Mouse (Mus musculus) retina, embryonic 14.5 days (tissue): ENCODE measurements around the gene Mapkapk3.

Experiments used
- DNase-seq: peaks from one replicate; pipeline ENCODE4 v3.0.0-alpha.2; 2015; ENCODE audit warnings: low spot score

The Mapkapk3 gene

DNA sequence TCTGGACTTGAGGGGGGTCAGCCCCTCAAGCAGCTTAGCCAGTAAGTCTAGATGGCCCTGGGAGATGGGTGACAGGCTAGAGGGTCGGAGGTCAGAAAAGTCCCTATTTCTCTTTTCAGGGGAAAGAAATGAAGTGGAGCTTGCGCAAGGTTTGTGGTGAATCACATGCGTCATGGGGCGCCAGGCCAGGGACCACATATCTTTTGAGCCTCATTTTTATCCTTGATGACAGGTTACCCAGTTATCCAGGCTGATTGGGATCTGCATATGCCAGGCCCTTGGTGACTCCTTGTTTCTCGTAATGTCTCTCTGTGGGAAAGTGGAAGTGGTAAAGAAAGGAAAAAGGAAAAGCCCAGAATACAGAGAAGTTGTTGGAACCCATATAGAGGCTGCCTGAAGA, 25.8 kb downstream of the Mapkapk3 start:
- DNase-seq, result no peak

DNA sequence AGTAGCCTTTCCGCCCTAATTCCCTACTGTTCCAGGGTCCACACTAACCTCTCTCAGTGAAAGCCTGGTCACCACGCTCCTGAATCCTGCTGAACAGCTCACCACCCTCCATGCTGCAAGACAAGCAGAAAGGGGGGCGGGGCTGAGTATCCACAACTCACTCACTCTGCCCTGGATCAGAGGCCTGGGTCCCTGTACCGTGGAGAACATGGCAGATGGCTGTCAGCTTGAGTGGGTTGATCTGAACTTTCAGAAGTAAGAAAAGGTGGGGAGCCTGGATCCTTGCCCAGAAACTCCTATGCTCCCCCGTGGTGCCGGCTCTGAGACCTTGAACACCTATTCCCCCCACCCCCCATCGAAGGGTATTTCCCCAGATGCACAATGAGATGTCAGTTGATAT, 27.3 kb downstream of the Mapkapk3 start:
- no peak for DNase-seq

DNA sequence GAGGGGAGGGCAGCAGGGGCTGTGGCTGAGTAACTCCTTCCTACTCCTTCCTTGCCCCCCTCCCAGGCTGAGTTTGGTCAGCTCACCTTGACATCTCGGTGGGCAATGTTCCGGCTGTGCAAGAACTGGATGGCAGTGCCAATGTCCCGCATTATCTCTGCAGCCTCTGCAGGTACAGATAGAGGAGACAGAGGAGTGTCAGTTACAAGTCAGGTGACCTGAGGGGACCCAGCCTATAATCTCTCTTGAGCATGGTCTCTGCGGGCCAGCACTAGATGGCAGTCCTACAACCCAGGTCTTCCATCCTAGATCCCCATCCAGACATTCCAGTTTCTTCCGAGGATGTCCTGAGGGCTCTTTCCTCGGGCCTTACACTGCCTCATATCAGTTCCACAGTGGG, 27.9 kb downstream of the Mapkapk3 start:
- DNase-seq, result no peak

DNA sequence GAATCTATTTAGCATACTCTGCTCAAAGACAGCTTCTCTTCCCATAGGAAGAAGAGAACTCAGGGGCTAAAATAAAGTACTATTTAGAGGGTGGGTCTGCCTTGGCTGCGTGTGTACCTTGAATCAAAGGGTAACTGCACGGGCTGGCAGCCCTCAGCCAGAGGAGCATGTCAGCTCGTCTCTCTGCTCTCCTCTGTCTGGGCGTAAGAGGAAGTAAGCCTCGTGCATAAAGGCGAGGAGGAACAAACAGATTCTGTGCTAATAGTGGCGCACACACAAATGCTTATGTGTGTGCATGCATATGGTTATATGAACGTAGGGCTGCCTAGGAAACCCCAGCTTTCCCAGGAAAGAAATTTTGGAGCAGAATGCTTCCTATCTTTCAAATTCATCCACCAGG, 28.8 kb downstream of the Mapkapk3 start:
- no peak for DNase-seq

DNA sequence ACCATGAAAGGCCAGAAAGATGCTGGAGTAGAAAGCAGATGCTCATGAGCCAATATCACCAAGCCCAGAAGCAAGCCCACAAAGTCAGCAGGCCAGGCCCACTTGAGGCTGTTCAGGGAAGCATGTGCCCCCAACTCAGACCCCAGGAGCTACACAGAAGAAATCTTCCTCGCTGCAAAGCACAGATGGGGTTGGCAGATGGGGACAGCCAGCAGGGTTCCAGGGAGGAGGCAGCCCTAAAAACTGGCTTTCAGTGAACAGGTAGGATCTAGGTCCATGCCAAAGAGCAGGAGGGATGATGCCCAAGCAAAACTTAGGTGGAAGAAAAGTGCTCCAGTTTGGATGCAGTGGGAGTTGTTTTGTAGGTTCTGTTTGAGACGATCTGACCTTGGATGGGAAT, 29.2 kb downstream of the Mapkapk3 start:
- DNase-seq, result no peak

DNA sequence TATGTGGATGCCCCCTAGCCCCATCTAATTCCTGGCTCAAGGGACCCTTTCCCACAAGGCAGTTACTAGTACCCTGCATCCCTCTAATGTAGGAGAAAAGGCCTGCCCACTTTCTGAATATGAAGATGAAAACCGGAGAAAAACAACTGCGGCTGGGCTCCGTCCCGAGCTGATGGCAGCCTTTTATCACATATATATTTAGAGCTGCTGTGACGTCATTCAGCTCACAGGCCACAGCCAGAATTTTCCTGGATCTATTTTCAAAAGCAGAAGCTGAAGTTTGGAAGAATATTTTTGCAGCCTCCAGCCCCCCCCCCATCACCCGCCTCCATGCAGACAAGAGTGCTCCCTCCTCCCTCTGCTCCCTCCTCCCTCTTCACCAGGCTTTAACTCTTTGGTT, 30.1 kb downstream of the Mapkapk3 start:
- DNase-seq, result no peak

DNA sequence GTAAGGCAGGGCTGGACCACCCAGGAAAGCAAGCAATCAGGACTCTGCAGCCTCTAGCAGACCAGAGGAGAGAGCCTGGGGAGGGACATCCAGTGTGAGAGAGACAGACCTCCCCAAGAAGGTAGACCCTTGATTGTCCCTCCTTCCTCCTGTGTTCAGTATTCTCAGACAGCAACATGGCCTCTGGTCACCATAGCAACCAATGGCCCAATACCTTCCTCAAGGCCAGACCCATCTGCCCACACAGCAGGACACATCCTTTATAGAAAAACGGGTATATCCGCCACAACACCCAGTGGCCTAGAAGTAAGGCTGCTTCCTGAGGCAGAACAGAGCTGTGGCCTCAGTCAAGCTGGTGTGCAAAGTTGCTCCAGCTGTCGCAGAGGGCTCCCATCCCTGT, 34.1 kb downstream of the Mapkapk3 start:
- DNase-seq, result peak; percentile 63

DNA sequence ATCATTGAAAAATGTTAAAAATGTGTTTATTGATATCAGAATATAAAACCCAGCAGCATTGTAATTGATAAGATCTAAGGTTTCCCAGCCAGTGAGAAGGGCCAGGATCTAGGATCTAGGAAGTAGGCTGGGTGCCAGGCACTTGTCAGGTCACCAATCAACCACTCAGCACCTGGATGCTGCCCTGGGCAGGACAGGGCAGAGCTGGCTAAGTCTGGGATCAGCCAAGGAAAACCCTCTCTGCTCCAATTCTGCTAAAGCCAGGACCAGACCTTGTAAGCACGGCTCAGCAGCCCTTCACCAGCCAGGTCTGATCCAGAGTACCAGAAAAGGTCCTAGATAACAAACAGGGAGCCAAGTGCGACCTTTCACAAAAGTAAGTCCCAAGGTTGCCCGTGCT, 34.8 kb downstream of the Mapkapk3 start:
- no peak for DNase-seq

DNA sequence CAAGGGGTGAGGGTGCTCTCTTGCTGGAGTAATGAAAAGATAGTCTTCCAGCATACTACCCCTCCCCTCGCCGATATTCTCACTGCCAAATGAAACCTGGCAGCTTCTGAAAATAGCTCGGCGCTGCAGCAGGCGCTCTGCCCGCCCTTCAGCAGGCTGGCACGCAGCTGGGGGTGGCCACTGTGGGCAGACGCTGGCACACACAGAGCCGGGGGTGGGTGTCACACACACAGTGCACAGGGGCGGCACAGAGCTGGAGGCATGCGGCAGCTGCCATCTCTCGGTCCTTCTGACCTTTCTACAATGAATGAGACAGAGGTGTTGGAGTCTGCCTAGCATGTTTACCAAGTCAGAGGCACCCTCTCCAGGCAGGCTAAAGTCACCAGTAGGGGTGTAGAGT, 35.2 kb downstream of the Mapkapk3 start:
- no peak for DNase-seq

DNA sequence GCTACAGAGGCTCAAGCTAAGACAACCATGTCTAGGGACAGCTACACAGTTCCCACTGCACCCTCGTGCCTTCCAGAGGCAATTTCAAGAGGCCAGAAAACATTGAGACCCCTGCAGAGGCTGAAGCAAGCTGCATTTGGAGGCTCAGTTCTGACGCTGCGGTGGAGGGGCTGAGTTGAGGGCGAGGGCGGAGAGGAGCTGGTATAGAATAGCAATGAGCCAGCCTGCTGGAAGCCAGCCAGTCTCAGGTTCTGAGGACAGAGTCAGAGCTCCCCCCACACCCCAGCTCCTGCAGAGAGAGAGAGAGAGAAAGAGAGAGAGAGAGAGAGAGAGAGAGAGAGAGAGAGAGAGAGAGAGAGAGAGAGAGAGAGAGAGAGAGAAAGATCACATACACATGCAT, 37.5 kb downstream of the Mapkapk3 start:
- DNase-seq, result no peak

DNA sequence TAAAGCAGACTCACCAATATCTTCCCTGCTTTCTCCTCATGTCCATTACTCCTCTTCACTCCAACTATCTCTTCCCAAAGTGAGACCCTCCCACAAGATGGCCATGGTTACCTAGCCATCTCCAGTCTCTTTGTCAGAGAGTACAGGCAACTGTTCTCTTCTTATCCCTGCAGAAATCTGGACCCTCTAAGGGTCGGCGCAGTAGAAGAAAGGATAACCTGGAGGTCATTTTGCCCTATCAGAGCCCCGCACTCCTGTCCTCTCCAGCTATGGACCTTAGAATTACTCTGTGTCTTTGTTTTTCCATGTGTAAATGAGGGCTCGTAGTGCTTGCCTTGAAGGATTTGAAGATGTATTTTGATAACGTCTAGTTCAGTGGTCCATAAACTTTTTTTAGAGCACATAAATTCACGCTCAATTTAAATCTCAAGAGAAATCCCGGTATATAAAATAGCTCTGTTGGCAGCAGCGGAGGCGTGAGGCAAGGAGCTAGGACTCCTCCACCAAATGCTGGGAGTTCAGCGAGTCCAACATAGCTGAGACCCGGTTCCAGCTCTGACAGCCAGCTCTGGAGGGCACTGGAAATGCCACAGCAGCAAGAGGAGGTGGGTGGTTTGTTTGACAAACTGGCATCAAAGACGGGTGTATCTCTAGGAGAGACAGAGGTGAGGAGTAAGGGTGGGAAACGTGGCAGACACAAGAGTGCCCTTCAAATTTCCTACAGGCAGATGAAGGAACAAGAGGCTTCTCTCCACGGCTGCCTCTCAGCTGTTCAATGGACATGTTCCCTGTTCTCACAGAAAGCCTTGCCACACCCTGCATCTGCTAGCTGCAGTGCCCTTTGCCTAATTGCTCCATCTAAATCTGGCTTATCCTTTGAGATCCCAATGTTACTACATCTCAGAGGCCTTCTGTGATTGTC, 39.0 kb downstream of the Mapkapk3 start:
- no peak for DNase-seq

DNA sequence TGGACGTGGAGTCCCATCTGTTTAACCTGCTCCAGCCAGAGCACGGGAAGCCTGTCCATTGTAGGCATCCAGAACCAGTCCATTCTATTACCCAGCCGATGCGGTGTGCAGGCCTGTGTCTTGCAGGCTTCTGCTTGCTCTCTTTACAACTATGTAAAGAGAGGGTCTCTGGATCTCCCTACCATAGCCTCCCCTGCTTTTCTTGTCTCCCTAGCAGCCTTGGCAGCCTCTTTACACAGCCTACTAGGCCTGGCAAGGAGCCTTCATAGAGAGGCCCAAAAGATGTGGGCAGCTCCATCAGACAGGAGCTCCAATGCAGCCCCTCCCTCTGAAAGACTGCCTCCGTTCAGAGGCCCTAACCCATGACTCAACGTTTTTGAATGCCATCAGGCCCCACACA, 40.5 kb downstream of the Mapkapk3 start:
- no peak for DNase-seq

DNA sequence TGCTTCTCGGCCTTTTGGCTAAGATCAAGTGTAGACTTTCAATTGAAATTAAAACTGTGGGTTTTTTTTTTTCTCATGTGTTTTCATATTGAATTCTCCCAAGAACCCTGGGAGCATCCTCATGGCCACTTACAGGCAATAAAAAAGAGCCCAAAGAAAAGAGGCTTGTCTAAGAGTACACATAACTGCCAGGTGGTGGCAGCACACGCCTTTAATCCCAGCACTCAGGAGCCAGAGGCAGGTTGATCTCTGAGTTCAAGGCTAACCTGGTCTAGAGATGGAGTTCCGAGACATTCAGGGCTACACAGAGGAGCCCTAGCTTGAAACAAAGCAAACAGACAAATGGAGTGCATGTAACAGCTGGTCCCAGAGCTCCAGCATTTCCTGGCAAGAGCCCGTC, 43.5 kb downstream of the Mapkapk3 start:
- DNase-seq, result peak; percentile 38

DNA sequence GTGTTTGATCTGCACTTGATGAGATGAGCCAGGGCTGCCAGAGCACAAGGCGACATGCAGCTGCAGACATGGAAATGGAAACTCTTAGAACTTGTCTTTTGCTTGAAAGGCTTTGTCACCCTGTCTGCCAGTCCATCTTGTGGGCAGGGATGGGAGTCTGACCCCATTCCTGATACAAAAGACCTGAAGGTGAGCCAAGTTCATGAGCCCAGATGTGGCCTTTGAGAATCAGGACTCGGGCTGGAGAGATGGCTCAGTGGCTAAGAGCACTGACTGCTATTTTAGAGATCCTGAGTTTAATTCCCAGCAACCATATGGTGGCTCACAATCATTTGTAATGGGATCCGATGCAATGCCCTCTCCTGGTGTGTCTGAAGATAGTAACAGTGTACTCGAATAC, 44.4 kb downstream of the Mapkapk3 start:
- no peak for DNase-seq

DNA sequence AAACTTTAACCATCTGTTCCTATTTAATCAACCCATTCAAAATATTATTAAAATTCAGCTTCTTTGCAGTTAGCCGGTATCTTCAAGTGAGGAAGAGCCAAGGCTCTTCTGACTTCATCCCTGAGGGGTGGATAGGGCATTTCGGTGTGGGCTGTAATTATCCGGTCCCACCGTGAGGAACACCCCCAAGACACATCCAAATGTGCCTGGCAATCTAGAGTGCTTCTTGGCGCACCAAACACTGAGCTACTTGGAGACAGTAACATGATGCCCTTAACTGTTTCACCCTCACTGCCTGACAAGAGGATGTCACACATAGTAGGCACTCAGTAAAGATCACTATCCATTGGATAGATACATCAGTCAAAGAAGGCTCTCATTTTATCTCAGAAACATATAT, 53.5 kb downstream of the Mapkapk3 start:
- no peak for DNase-seq

DNA sequence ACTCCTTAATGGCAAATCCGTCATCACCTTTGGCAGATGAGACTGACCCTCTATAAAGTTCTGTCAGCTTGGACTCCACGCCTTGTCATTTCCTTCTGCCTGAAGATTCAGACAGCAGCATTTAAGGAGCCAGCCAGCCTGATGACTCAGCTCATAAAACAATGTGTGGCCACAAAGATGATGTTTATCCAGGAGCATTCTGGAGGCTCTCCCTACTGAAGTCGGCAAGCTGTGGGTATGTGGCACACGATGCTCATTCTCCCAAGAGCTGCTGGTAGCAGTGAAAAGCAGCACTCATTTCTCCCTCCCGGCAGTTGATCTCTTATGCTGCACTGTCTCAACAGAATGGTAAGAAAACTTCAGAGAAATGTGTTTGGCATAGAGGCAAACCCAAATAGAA, 54.4 kb downstream of the Mapkapk3 start:
- DNase-seq, result no peak

DNA sequence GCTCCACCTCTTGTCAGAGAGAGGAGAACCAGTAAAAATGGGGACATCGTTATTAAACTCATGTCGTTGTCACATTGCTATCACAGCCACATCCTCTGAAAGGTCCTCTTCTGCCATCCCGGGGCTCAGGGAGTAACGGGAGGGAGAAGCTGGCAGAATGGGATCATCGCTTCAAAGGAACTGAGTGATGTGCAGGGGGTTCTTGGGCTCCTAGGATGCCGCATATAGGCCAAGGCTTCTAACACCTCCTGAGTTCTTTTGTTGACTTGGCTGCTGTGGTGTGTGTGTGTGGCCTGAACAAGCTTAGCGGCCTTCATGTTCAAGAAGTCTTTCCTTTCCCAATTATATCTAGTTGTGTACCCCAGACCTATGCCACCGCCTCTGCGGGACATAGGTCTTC, 57.5 kb downstream of the Mapkapk3 start:
- no peak for DNase-seq

DNA sequence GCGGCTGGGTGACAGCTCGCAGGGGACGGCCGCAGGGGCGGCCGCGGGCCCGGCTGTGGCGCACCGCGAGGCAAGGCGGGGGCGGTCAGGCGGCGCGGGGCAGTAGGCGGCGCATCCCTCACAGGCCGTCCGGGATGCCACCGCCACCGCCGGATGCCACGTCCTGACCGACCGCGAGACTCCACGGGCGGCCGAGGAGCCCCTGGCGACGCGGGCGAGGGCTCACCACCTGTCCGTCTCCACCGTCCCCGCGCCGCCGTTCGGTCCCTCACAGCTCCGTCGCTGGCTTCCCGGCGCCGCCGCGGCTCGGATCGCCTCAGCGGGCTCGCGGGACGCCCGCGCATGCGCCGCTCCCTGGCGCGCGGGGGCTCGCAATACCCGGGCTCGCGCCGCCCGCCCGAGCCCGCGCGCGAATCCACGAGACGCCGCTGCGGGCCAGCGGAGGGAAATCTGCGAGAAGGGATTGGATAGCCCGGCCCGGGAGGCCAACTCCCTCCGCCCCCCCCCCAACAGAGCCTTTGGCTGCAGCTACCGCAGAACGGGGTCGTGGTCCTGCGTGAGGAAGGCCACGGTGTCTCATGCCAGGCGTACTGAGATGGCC, 58.0 kb downstream of the Mapkapk3 start, which contains the start of gene Dock3:
Dock3 (minus strand) TSS at position 371 of the 601 bp plus-strand sequence.
- DNase-seq, result peak; percentile 80

DNA sequence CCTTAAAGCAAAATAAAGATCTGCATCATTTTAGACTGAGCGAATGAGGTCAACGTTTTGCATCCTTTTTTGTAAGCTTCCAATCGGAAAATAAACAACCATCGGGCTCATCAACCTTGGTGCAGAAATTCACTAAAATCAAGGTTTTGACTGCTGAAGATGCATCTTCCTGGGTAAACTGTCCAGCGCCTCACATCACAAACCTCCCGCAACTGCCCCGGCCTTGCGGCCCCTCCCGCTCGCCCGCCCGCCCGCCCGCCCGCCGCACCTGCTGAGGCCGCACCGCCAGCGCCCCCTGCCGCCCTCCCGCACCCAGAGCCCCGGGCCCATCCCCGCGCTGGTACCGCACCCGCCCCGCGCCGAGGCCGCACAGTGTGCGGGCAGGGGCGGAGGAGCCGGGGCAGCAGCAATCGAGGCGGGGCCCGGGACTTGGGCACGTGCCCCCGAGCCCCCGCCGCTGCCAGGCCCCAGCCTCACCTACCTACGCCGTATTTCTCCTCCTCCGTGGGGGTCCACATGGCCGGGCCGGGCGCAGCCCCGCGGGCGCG, 58.6 kb downstream of the Mapkapk3 start:
- DNase-seq, result peak; percentile 71

DNA sequence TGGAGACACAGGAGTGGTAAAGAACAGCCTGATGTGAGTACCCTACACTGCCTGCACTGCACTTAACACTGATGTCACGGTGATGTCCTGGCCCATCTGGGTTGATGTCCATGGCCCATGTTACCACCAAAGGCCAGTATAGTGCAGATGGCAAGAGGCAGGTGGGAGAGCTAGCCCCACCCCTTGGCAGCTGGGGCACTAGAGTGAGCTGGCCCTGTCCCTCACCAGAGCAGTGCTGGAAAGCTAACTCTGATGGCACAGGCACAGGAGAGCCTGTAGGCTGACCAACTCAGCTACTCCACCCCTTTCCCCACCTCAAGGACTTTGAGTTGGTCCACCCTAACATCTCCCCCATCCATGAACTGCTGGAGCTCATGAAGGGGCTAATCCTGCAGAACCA, 65.1 kb downstream of the Mapkapk3 start:
- DNase-seq, result no peak
